Mouse (Mus musculus): ENCODE measurements around the gene Npb. TPM values are rescaled to one million over a fixed set of nuclear protein-coding genes. Genes with fewer than 3 reads are reported as not detected.

Npb gene
- polyA plus RNA-seq, 1 experiment from 2014 or later: 22.2 TPM

DNA sequence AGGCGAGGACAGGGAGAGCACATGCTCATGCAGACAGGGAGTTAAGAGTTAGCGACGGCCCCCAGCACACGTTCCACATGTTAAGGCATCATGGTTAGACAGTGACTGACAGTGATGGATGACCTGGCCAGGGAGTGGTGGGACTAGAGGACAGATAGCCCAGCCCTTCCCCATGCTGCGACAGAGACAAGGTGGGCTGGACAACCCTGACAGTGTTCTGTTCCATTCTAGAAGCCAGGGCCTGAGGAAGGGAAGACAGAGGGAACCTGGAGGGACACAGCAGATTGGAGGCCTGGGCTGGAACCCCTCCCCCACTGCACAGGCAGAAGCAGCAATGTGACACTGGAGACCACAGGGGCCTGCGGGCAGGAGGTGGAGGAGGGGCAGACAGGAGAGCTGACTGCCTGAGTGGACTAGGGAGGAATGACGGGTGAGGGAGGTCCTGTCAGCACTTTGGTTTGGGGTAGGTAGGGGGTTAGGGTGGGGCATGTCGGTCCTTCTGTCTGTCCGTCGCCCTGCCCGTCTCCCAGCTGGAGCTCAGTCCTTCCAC, 29.5 kb upstream of the Npb start:
- Histone ChIP-seq H3K36me3 (replicated peaks; ENCODE audit: insufficient read depth, low read length) (peaks cover 24% of the 10 kb centered on the region), H3K4me2 (ENCODE audit: low read depth, low read length) (peak overlapping the region; percentile 66; the same call in 1 of the 2 replicates), H3K9ac (replicated peaks) (peak overlapping the region; percentile 59; the same call in 1 of the 2 replicates), H3K4me3 (ENCODE audit: low read depth, low read length) (no peak overlapping the region), H3K27me3 (ENCODE audit: insufficient read depth, low read length) (no peaks in the 10 kb centered on the region), H3K27ac (ENCODE audit: low read depth) (peak overlapping the region; percentile 97), H3K9me3 (ENCODE audit: low read length) (no peaks in the 10 kb centered on the region), H3K4me1 (ENCODE audit: insufficient read depth) (peaks cover 48% of the 10 kb centered on the region)
- DNase-seq (no peak), ATAC-seq (no peak)
- TF ChIP-seq EP300 (IDR thresholded peaks at IDR 0.05; ENCODE audit: low read depth) (no peak), CTCF (IDR thresholded peaks at IDR 0.05; ENCODE audit: low read depth) (no peak)
- WGBS (ENCODE audit: insufficient replicate concordance): 81% methylated on average over 11 of the region's 11 CpGs

DNA sequence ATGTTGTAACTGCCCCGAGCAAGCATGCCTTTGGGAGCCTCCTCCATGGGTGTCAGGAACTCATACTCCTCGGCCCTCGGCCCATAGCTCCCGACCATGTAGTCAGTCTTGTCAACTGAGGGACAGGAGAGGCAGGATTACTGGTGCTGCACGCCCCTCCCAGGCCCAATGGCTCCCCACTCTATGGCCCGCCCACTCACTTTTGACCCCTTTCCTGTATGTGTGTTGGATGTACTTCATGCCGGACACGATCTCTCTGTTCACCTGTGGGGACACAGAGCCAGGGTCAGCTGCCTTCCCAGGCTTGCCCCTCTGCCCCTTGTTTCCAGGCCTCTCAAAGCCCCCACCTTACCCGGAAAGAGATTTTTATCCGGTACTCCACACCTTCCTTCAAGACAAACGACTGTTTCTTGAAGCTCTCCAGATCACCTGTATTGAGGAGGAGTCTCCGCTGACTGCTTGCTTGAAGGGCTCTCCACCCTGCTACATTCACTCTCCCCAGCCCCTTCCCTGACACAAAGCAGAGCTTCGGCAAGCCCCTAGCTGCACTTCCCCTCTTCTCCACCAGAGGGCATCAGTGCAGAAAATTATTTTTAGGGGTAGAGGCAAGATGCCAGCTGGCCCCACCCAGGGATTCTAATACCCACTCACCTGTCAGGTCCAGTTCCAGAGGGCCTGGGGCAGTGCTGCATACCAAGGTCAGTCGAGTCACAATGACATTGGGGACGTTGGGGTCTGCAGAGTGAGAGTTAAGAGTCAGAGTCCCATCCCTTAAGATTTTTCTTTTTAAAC, 28.8 kb upstream of the Npb start:
- peak; percentile 94 for TF ChIP-seq CTCF (IDR thresholded peaks at IDR 0.05; ENCODE audit: low read depth)
- no peak for TF ChIP-seq EP300 (IDR thresholded peaks at IDR 0.05; ENCODE audit: low read depth)
- 50% methylated on average over 15 of the region's 15 CpGs for WGBS (ENCODE audit: insufficient replicate concordance)
- peak overlapping the region; percentile 94 for H3K27ac ChIP-seq (ENCODE audit: low read depth)
- H3K4me3 ChIP-seq (ENCODE audit: low read depth, low read length): peak overlapping the region; percentile 76
- peak overlapping the region; percentile 90 for H3K4me2 ChIP-seq (ENCODE audit: low read depth, low read length)
- ATAC-seq (no peak), DNase-seq (peak; percentile 83)
- no peaks in the 10 kb centered on the region for H3K9me3 ChIP-seq (ENCODE audit: low read length)
- H3K9ac ChIP-seq (replicated peaks): peak overlapping the region; percentile 90; the same call in 1 of the 2 replicates
- H3K36me3 ChIP-seq (replicated peaks; ENCODE audit: insufficient read depth, low read length): peaks cover 24% of the 10 kb centered on the region
- H3K27me3 ChIP-seq (ENCODE audit: insufficient read depth, low read length): no peaks in the 10 kb centered on the region
- H3K4me1 ChIP-seq (ENCODE audit: insufficient read depth): peaks cover 43% of the 10 kb centered on the region

DNA sequence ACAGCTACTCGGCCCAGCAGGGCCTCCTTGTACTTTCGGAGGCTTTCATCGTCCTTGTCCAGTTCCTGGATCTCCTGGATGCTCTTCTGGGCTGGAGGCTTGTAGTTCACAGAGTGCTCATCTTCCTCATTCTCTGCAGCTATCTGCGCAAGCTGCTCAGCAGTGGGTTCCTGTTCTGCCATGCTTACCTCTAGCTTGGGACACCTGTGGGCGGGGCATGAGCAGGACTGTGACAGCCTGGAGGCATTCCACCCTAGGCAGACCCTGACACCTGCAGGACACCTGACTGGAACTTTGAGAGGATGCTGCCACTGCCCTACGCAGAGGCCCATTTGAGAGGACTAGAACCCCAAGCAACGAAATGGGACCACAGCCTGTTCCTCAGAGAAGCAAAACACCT, 28.1 kb upstream of the Npb start:
- WGBS (ENCODE audit: insufficient replicate concordance): 39% methylated on average over 7 of the region's 7 CpGs
- H3K27me3 ChIP-seq (ENCODE audit: insufficient read depth, low read length): no peaks in the 10 kb centered on the region
- H3K9me3 ChIP-seq (ENCODE audit: low read length): no peaks in the 10 kb centered on the region
- H3K27ac ChIP-seq (ENCODE audit: low read depth): peak overlapping the region; percentile 94
- H3K9ac ChIP-seq (replicated peaks): peak overlapping the region; percentile 90
- peaks cover 24% of the 10 kb centered on the region for H3K36me3 ChIP-seq (replicated peaks; ENCODE audit: insufficient read depth, low read length)
- ATAC-seq (no peak), DNase-seq (peak; percentile 67)
- TF ChIP-seq EP300 (IDR thresholded peaks at IDR 0.05; ENCODE audit: low read depth): no peak
- H3K4me1 ChIP-seq (ENCODE audit: insufficient read depth): peaks cover 39% of the 10 kb centered on the region
- H3K4me3 ChIP-seq (ENCODE audit: low read depth, low read length): peak overlapping the region; percentile 76
- H3K4me2 ChIP-seq (ENCODE audit: low read depth, low read length): peak overlapping the region; percentile 90

DNA sequence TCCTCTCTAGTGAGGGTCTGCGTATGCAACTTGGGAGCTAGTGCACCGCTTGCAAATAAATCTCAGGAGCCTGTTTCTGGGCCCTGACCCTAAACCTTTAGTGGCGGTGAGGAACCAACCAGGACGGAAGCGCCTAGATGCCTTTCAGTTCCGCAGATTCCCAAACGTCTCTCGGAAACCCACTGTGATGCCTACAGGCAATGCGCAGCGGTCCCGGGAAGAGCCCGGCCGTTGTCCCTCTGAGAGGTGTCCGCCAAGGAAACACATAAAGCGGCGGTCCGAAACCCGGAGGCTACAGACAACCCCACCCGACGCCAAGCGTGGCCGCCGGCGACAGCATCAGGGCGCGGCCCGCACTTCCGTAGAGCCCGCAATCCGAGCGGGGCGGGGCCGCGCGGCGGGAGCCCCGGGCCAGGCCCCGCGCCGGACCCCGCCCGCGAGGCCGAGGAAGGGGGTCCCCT, 27.4 kb upstream of the Npb start:
- DNase-seq: peak; percentile 69
- Histone ChIP-seq H3K4me3 (ENCODE audit: low read depth, low read length) (peak overlapping the region; percentile 76), H3K36me3 (replicated peaks; ENCODE audit: insufficient read depth, low read length) (peaks cover 27% of the 10 kb centered on the region), H3K4me2 (ENCODE audit: low read depth, low read length) (peak overlapping the region; percentile 90), H3K9ac (replicated peaks) (peak overlapping the region; percentile 90), H3K4me1 (ENCODE audit: insufficient read depth) (peaks cover 39% of the 10 kb centered on the region), H3K27ac (ENCODE audit: low read depth) (peak overlapping the region; percentile 94), H3K9me3 (ENCODE audit: low read length) (no peaks in the 10 kb centered on the region), H3K27me3 (ENCODE audit: insufficient read depth, low read length) (no peaks in the 10 kb centered on the region)
- under 1% methylated on average over 30 of the region's 44 CpGs for WGBS (ENCODE audit: insufficient replicate concordance)
- TF ChIP-seq CTCF (IDR thresholded peaks at IDR 0.05; ENCODE audit: low read depth): no peak
- no peak for TF ChIP-seq EP300 (IDR thresholded peaks at IDR 0.05; ENCODE audit: low read depth)
- ATAC-seq: peak; percentile 48

DNA sequence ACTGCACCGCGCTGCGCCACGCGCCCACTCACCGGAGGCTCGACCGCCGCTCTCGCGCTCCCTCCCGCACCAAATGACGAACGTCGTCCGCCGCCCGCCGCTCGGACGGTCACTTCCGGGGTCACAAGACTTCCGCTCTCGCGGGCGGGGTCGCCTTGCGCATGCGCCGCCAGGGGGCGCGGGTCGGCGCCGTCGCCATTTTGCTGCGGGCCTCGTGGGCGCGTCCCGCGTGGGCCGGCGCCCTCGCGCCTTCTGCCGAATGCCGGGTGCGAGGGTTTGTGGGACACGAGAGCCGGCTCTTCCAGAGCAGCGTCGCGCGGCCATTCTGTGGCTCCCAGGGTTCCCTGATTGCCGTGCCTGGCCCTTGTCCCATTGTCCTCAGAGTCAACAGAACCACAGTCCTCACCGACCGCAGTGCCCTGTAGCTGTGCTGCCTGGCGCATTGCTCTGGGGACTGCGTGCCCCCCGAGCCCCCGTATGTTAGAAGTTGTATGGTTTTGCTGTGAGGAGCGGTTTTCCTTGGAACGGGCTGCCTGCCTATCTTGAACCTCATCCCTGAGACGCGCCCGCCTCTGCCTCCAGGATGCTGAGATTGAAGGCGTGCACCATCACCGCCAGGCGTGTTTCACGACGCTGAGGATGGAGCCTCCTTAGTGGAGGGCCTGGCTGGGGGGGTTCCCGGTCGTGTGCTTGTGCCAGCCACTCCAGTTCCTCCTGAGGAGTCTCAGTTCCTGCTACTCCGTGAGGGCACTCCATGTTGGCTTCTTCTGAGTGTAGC, 26.6 kb upstream of the Npb start, which contains the start of gene Arhgdia:
TSS of gene Arhgdia (minus strand) at position 135 of the 778 bp plus-strand sequence.
- TF ChIP-seq EP300 (IDR thresholded peaks at IDR 0.05; ENCODE audit: low read depth): no peak
- peak; percentile 65 for TF ChIP-seq CTCF (IDR thresholded peaks at IDR 0.05; ENCODE audit: low read depth)
- peak; percentile 58 for ATAC-seq
- peak within 1 kb of the TSS; percentile 90 for H3K9ac ChIP-seq (replicated peaks)
- no peaks in the 10 kb centered on the region for H3K27me3 ChIP-seq (ENCODE audit: insufficient read depth, low read length)
- peak; percentile 90 for DNase-seq
- 4% methylated on average over 52 of the region's 75 CpGs for WGBS (ENCODE audit: insufficient replicate concordance)
- H3K4me3 ChIP-seq (ENCODE audit: low read depth, low read length): peak within 1 kb of the TSS; percentile 76
- peak within 1 kb of the TSS; percentile 94 for H3K27ac ChIP-seq (ENCODE audit: low read depth)
- H3K36me3 ChIP-seq (replicated peaks; ENCODE audit: insufficient read depth, low read length): peaks cover 35% of the 10 kb centered on the region
- no peaks in the 10 kb centered on the region for H3K9me3 ChIP-seq (ENCODE audit: low read length)
- H3K4me1 ChIP-seq (ENCODE audit: insufficient read depth): peaks cover 39% of the 10 kb centered on the region
- H3K4me2 ChIP-seq (ENCODE audit: low read depth, low read length): peak within 1 kb of the TSS; percentile 90

Measured in liver, postnatal 0 days (tissue).